Mouse (Mus musculus) MEL (cell line): ENCODE measurements at regions not wholly inside any gene's neighbourhood (a gene's known extent, or its start where the extent isn't known, plus 50 kb on each side); places are given as distances from the start of the nearest gene placed in this dataset.

ENCODE experiments used
- DNase-seq: peaks from one replicate; pipeline ENCODE4 v3.0.0; 2011; ENCODE audit warnings: low read depth, low spot score
- H3K27ac ChIP-seq: 2 replicates; pipeline ENCODE4 v1.5.1; 2012; ENCODE audit warnings: low read depth, mild to moderate bottlenecking, control low read depth, low read length, moderate library complexity; ENCODE audit not compliant: control insufficient read depth
- H3K27me3 ChIP-seq, 2 experiments: fragments of 150-350 bp in 1 of 2; sonication (generic) in 1 of 2; 2 replicates each; pipeline ENCODE4 v1.6.1; 2012; ENCODE audit warnings: low read length in 2 of 2, mild to moderate bottlenecking in 2 of 2, improper control_type of control experiment in 1 of 2, moderate library complexity in 1 of 2; ENCODE audit not compliant: insufficient read depth in 2 of 2, control insufficient read depth in 1 of 2
- H3K36me3 ChIP-seq, 2 experiments: 2 replicates each; pipeline ENCODE4 v1.6.1; 2012 to 2014; ENCODE audit warnings: low read length in 2 of 2, improper control_type of control experiment in 1 of 2, inconsistent platforms in 1 of 2, mild to moderate bottlenecking in 1 of 2; ENCODE audit not compliant: insufficient read depth in 2 of 2, control insufficient read depth in 1 of 2
- H3K4me1 ChIP-seq, 2 experiments: fragments of 150-350 bp in 1 of 2; sonication (generic) in 1 of 2; 2 replicates each; pipeline ENCODE4 v1.6.1; 2012; ENCODE audit warnings: low read length in 2 of 2, improper control_type of control experiment in 1 of 2, mild to moderate bottlenecking in 1 of 2; ENCODE audit not compliant: insufficient read depth in 2 of 2, control insufficient read depth in 1 of 2
- H3K4me3 ChIP-seq, 2 experiments: fragments of 150-350 bp in 1 of 2; sonication (generic) in 1 of 2; 2 replicates each; pipeline ENCODE4 v1.5.1; 2012; ENCODE audit warnings: low read depth in 2 of 2, low read length in 2 of 2, mild to moderate bottlenecking in 2 of 2, moderate library complexity in 2 of 2, control low read depth in 1 of 2, improper control_type of control experiment in 1 of 2; ENCODE audit not compliant: control insufficient read depth in 1 of 2, insufficient read depth in 1 of 2
- H3K79me2 ChIP-seq: 2 replicates; pipeline ENCODE4 v1.6.1; 2012; ENCODE audit warnings: mild to moderate bottlenecking, low read length, moderate library complexity; ENCODE audit not compliant: control insufficient read depth, poor library complexity, insufficient read depth
- H3K9ac ChIP-seq: 2 replicates; pipeline ENCODE4 v1.6.1; 2012; ENCODE audit warnings: low read depth, mild to moderate bottlenecking, control low read depth, low read length, moderate library complexity; ENCODE audit not compliant: control insufficient read depth, poor library complexity, severe bottlenecking
- H3K9me3 ChIP-seq: fragments of 150-350 bp; sonication (generic); replicated peaks from 2 replicates; pipeline ENCODE4 v1.6.1; 2012; ENCODE audit warnings: mild to moderate bottlenecking, low read length, improper control_type of control experiment, moderate library complexity; ENCODE audit not compliant: insufficient read depth
- BHLHE40 ChIP-seq: IDR thresholded peaks from 2 replicates; pipeline ENCODE4 v1.6.1; 2012; ENCODE audit warnings: low read depth, mild to moderate bottlenecking, inconsistent platforms, low read length, improper control_type of control experiment, borderline replicate concordance
- E2F4 ChIP-seq: IDR thresholded peaks from 2 replicates; pipeline ENCODE4 v1.6.1; 2011; ENCODE audit warnings: low read depth, low read length, improper control_type of control experiment, borderline replicate concordance
- JUND ChIP-seq: IDR thresholded peaks from 2 replicates; pipeline ENCODE4 v1.6.1; 2011; ENCODE audit warnings: low read depth, mild to moderate bottlenecking, improper control_type of control experiment, low read length
- MAX ChIP-seq: IDR thresholded peaks from 2 replicates; pipeline ENCODE4 v1.6.1; 2011; ENCODE audit warnings: low read length, improper control_type of control experiment
- MXI1 ChIP-seq: IDR thresholded peaks from 2 replicates; pipeline ENCODE4 v1.6.1; 2011; ENCODE audit warnings: mild to moderate bottlenecking, low read depth, low read length, improper control_type of control experiment
- MYC ChIP-seq: IDR thresholded peaks from 2 replicates; pipeline ENCODE4 v1.6.1; 2011; ENCODE audit warnings: low read depth, mild to moderate bottlenecking, low read length, improper control_type of control experiment, moderate library complexity
- NELFE ChIP-seq: IDR thresholded peaks from 2 replicates; pipeline ENCODE4 v1.6.1; 2011; ENCODE audit warnings: low read depth, low read length, improper control_type of control experiment
- POLR2AphosphoS2 ChIP-seq: IDR thresholded peaks from 2 replicates; pipeline ENCODE4 v1.6.1; 2011; ENCODE audit warnings: low read length, improper control_type of control experiment
- SMC3 ChIP-seq: IDR thresholded peaks from 2 replicates; pipeline ENCODE4 v1.6.1; 2011; ENCODE audit warnings: low read depth, low read length, improper control_type of control experiment
- TAL1 ChIP-seq: IDR thresholded peaks from 2 replicates; pipeline ENCODE4 v1.6.1; 2012; ENCODE audit warnings: mild to moderate bottlenecking, inconsistent platforms, low read length, moderate library complexity, mixed read lengths
- ZC3H11A ChIP-seq: IDR thresholded peaks from 2 replicates; pipeline ENCODE4 v1.6.1; 2012; ENCODE audit warnings: low read depth, mild to moderate bottlenecking, inconsistent platforms, low read length, improper control_type of control experiment
- ZKSCAN1 ChIP-seq: IDR thresholded peaks from 2 replicates; pipeline ENCODE4 v1.6.1; 2012; ENCODE audit warnings: low read depth, mild to moderate bottlenecking, inconsistent platforms, low read length, improper control_type of control experiment, moderate library complexity
- ZMIZ1 ChIP-seq: IDR thresholded peaks from 2 replicates; pipeline ENCODE4 v1.6.1; 2012; ENCODE audit warnings: low read depth, mild to moderate bottlenecking, inconsistent platforms, low read length, improper control_type of control experiment, moderate library complexity

DNA sequence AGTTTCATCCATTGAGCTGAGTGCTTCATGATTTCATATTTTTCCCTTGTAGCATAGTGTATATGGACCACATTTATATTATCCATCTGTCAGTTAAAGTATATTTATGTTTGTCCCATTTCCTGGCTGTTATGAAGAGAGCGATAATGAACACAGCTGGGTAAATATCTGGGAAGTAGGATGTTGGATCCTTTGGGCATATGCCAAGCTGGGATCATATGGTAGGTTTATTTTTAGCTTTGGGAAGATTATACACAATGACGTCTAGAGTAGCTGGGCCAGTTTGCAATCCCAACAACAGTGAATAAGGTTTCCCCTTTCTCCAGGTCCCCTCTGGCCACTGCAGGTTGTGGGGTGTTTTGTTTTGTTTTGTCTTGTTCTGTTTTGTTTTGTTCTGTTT lies 164.5 kb downstream of the Gm765 start:
- Histone ChIP-seq H3K4me3 (no peak overlapping the region), H3K27me3 (no peaks in the 10 kb centered on the region), H3K9me3 (no peaks in the 10 kb centered on the region), H3K79me2 (no peaks in the 10 kb centered on the region), H3K27ac (no peak overlapping the region), H3K9ac (no peak overlapping the region), H3K4me1 (no peaks in the 10 kb centered on the region), H3K36me3 (no peaks in the 10 kb centered on the region)
- no peak for TF ChIP-seq NELFE
- no peak for TF ChIP-seq MAX
- no peak for TF ChIP-seq ZMIZ1
- no peak for DNase-seq

DNA sequence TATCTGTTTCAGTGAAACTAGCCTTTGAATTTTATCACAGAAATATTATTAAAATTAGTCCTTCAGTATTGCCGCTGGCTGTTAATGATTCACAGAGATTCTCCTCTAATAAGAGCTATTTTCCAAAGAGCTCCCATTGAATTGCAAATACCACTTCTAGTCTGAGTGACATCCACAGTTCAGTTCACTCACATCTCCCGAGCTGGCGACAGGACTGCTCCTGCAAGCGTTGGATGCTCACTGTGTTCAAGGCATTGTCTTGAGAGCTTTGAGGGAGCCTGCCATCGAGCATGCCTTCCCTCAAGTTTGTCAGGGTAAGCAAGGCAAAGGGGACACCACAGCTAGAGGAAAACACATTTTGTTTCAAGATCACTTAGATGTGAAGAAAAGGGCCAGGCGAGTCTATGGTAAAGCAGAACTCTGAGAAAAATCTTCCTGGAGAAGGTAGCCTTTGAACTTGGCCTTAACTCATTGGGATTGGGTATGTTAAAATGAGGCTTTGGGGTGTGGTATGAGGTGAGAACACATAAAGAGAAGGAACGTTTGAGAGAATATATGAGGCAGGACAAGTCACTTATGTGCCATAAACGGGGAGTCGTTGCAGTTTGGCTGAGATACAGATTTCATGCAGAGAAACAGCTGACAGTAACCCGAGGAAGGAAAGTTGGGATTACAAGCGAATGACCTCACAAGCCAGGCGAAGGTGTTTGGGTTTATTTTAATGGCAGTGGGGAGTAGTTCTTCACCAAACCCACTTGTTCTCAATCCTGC lies 193.3 kb downstream of the Gm765 start:
- DNase-seq: no peak
- H3K9ac ChIP-seq: no peak overlapping the region
- no peak overlapping the region for H3K27ac ChIP-seq
- TF ChIP-seq ZKSCAN1: no peak
- TF ChIP-seq NELFE: no peak
- TF ChIP-seq SMC3: no peak
- TF ChIP-seq E2F4: no peak
- H3K4me1 ChIP-seq: no peaks in the 10 kb centered on the region
- no peaks in the 10 kb centered on the region for H3K79me2 ChIP-seq
- no peaks in the 10 kb centered on the region for H3K27me3 ChIP-seq
- no peaks in the 10 kb centered on the region for H3K36me3 ChIP-seq
- H3K9me3 ChIP-seq: no peaks in the 10 kb centered on the region
- H3K4me3 ChIP-seq: no peak overlapping the region

DNA sequence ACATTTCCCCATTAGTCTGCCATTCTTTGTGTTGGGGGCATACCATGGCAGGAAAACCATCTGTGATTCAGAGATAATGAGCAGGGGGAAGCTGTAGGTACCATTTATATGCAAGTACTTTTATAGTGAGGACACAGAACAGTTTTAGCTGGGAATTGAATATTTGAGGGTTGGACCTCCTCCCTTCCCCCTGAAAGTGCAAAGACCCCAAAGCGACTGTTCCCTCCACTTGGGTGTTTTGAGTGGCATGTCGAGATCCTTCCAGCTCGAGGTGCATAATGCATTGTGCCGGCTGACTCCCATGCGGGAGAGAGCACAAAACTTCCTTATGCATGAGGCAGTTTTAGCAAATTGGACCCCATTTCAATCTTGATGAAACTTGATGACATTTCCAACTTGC lies 194.7 kb downstream of the Gm765 start:
- Histone ChIP-seq H3K4me1 (no peaks in the 10 kb centered on the region), H3K9me3 (no peaks in the 10 kb centered on the region), H3K79me2 (no peaks in the 10 kb centered on the region), H3K9ac (no peak overlapping the region), H3K36me3 (no peaks in the 10 kb centered on the region), H3K27me3 (no peaks in the 10 kb centered on the region), H3K27ac (no peak overlapping the region), H3K4me3 (no peak overlapping the region)
- TF ChIP-seq TAL1: no peak
- no peak for TF ChIP-seq BHLHE40
- no peak for TF ChIP-seq MYC
- no peak for TF ChIP-seq ZKSCAN1
- no peak for TF ChIP-seq JUND
- TF ChIP-seq POLR2AphosphoS2: no peak
- TF ChIP-seq MXI1: no peak
- no peak for TF ChIP-seq ZC3H11A
- DNase-seq: no peak
